In the genomic region with DNA sequence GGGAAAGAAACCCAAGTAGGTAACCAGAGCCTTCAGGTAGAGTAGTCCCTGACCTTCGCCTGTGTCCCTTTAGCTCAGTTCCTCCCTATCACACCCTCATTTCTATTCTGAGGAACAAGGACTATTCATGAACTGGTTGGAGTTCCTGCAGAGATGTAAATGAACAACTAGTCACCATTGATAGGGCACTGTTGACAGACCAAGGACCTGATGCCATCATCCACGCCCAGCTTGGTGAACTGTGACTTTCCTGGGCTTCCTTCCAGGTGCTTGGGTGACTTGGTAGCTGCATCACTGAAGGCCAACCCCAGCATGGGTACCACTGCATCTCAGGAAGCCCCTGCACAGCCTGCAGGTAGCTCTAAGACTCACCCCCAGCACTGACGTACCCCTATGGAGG, we compare ENCODE assay signal across 28 mouse cellular contexts. TPM values are rescaled to one million over a fixed set of nuclear protein-coding genes. Genes with fewer than 3 reads are reported as not detected.
DNase-seq lines count a peak whose midpoint lies in the region; ATAC-seq lines count a peak whose summit lies in the region.
"Had no signal": no experiment of that assay in that cellular context is flagged by ENCODE, and none has a peak within 500 bp of the region (broad histone marks: within the 10 kb centered on the region; RNA-seq: fewer than 3 reads in every experiment).

No protein-coding gene starts in this region.

- no peak overlapping the region for H3K9ac ChIP-seq in midbrain, embryonic 11.5 days (ENCODE audit: low read length)
- no peak overlapping the region for H3K9ac ChIP-seq in midbrain, embryonic 15.5 days
- H3K9ac ChIP-seq: embryonic facial prominence, embryonic 12.5 days; forebrain, embryonic 15.5 days; heart, embryonic 12.5 days; hindbrain, embryonic 13.5 days; liver, embryonic 15.5 days; lung, embryonic 15.5 days; neural tube, embryonic 15.5 days; stomach, embryonic 15.5 days had no signal

- no peak overlapping the region for H3K27ac ChIP-seq in midbrain, embryonic 11.5 days (ENCODE audit: low read depth, low read length)
- no peak overlapping the region for H3K27ac ChIP-seq in midbrain, embryonic 10.5 days (replicated peaks)
- 0 out of 2 replicates have a peak overlapping the region, but pooled peaks have one; percentile 1 for H3K27ac ChIP-seq in midbrain, embryonic 15.5 days
- H3K27ac ChIP-seq: embryonic facial prominence, embryonic 12.5 days; forebrain, embryonic 10.5 days; forebrain, embryonic 15.5 days; gastrocnemius, adult 2 months; heart, adult 2 months; liver, embryonic 15.5 days; lung, embryonic 15.5 days; neural tube, embryonic 15.5 days; stomach, embryonic 15.5 days had no signal

- H3K9me3 ChIP-seq in midbrain, embryonic 11.5 days (ENCODE audit: control insufficient read depth, low read length), result no peaks in the 10 kb centered on the region
- H3K9me3 ChIP-seq in midbrain, embryonic 10.5 days (replicated peaks), result no peaks in the 10 kb centered on the region
- H3K9me3 ChIP-seq in midbrain, embryonic 15.5 days, result no peaks in the 10 kb centered on the region
- H3K9me3 ChIP-seq: embryonic facial prominence, embryonic 12.5 days; forebrain, embryonic 10.5 days; forebrain, embryonic 15.5 days; heart, embryonic 12.5 days; hindbrain, embryonic 13.5 days; liver, embryonic 15.5 days; lung, embryonic 15.5 days; neural tube, embryonic 15.5 days; stomach, embryonic 15.5 days had no signal

- no peaks in the 10 kb centered on the region for H3K27me3 ChIP-seq in midbrain, embryonic 11.5 days (ENCODE audit: control insufficient read depth, insufficient read depth, low read length)
- H3K27me3 ChIP-seq in midbrain, embryonic 10.5 days (ENCODE audit: low read depth, poor library complexity, severe bottlenecking), result no peaks in the 10 kb centered on the region
- no peaks in the 10 kb centered on the region for H3K27me3 ChIP-seq in midbrain, embryonic 15.5 days (replicated peaks)
- H3K27me3 ChIP-seq: embryonic facial prominence, embryonic 12.5 days; forebrain, embryonic 15.5 days; heart, embryonic 12.5 days; hindbrain, embryonic 13.5 days; liver, embryonic 15.5 days; lung, embryonic 15.5 days; neural tube, embryonic 15.5 days; stomach, embryonic 15.5 days had no signal

- H3K36me3 ChIP-seq in midbrain, embryonic 11.5 days (ENCODE audit: control insufficient read depth, insufficient read depth, low read length), result no peaks in the 10 kb centered on the region
- no peaks in the 10 kb centered on the region for H3K36me3 ChIP-seq in midbrain, embryonic 10.5 days
- no peaks in the 10 kb centered on the region for H3K36me3 ChIP-seq in midbrain, embryonic 15.5 days (replicated peaks)
- H3K36me3 ChIP-seq: embryonic facial prominence, embryonic 12.5 days; forebrain, embryonic 10.5 days; forebrain, embryonic 15.5 days; heart, embryonic 12.5 days; hindbrain, embryonic 13.5 days; liver, embryonic 15.5 days; lung, embryonic 15.5 days; neural tube, embryonic 15.5 days; stomach, embryonic 15.5 days had no signal

- peak; percentile 51 for DNase-seq in kidney, adult 9 months
- DNase-seq in kidney, adult 8-10 months, result no peak
- no peak for DNase-seq in midbrain, embryonic 11.5 days (ENCODE audit: low spot score, missing footprints)
- no peak for DNase-seq in midbrain, embryonic 10.5 days (ENCODE audit: low spot score)
- DNase-seq in yolk sac, embryonic 10.5 days (ENCODE audit: low spot score), result no peak
- DNase-seq in spleen, postnatal 10 days (ENCODE audit: low spot score in 2 of 2), result no peak
- DNase-seq: adrenal gland, postnatal 25 days; cerebellum, adult 11-12 months; cerebellum, adult 9-11 months; embryo, embryonic 11 days; gastrocnemius, adult 2 months; heart, adult 2 months; heart, postnatal 4 days; retina, postnatal 1 day; right cerebral cortex, postnatal 14 days; thymus, adult 18-20 months; thymus, postnatal 25 days had no signal

- no peak overlapping the region for H3K4me3 ChIP-seq in midbrain, embryonic 11.5 days (ENCODE audit: low read depth, low read length)
- no peak overlapping the region for H3K4me3 ChIP-seq in midbrain, embryonic 10.5 days
- H3K4me3 ChIP-seq in midbrain, embryonic 15.5 days, result no peak overlapping the region
- H3K4me3 ChIP-seq: embryonic facial prominence, embryonic 12.5 days; forebrain, embryonic 10.5 days; forebrain, embryonic 15.5 days; gastrocnemius, adult 2 months; heart, adult 2 months; heart, embryonic 12.5 days; hindbrain, embryonic 13.5 days; liver, embryonic 15.5 days; lung, embryonic 15.5 days; neural tube, embryonic 15.5 days; stomach, embryonic 15.5 days had no signal

- ATAC-seq in midbrain, embryonic 11.5 days (ENCODE audit: low FRiP score), result peak; percentile 6; the same call in 1 of the 2 replicates
- ATAC-seq in midbrain, embryonic 15.5 days (replicated peaks), result no peak
- ATAC-seq: forebrain, embryonic 15.5 days; intestine, postnatal 0 days had no signal

- no peaks in the 10 kb centered on the region for H3K4me1 ChIP-seq in midbrain, embryonic 11.5 days (ENCODE audit: control insufficient read depth, insufficient read depth, low read length)
- H3K4me1 ChIP-seq in midbrain, embryonic 10.5 days, result 0 out of 2 replicates have a peak, but pooled peaks cover 3% of the 10 kb centered on the region
- 0 out of 2 replicates have a peak, but pooled peaks cover 8% of the 10 kb centered on the region for H3K4me1 ChIP-seq in midbrain, embryonic 15.5 days
- H3K4me1 ChIP-seq: embryonic facial prominence, embryonic 12.5 days; forebrain, embryonic 10.5 days; lung, embryonic 15.5 days had no signal

- WGBS in midbrain, embryonic 11.5 days, result 81% methylated on average over 3 of the region's 3 CpGs
- WGBS in midbrain, embryonic 10.5 days, result 77% methylated on average over 3 of the region's 3 CpGs
- WGBS in midbrain, embryonic 15.5 days, result 90% methylated on average over 3 of the region's 3 CpGs

- no peak overlapping the region for H3K4me2 ChIP-seq in midbrain, embryonic 11.5 days
- no peak overlapping the region for H3K4me2 ChIP-seq in midbrain, embryonic 15.5 days
- H3K4me2 ChIP-seq: embryonic facial prominence, embryonic 12.5 days; forebrain, embryonic 15.5 days; heart, embryonic 12.5 days; hindbrain, embryonic 13.5 days; liver, embryonic 15.5 days; lung, embryonic 15.5 days; stomach, embryonic 15.5 days had no signal

RNA-seq across cellular contexts. Expression of a gene that starts 58.2 kb away (rescaled TPM):
- 36.0 and 40.3 TPM in 2 replicates for polyA plus RNA-seq in midbrain, embryonic 11.5 days (2014; fragmentation: Nextera tagmentation; extraction: Ambion mirVana)
- 32.9 and 38.4 TPM in 2 replicates for polyA plus RNA-seq in midbrain, embryonic 10.5 days (2016; fragmentation: Nextera tagmentation; extraction: Ambion mirVana)
- 22.8 and 24.8 TPM in 2 replicates for polyA plus RNA-seq in midbrain, embryonic 15.5 days (2015; fragmentation: Nextera tagmentation; extraction: Ambion mirVana)
